Mouse (Mus musculus) left cerebral cortex, adult 8-10 months (tissue): ENCODE results near the gene Casz1. TPM values are rescaled to one million over a fixed set of nuclear protein-coding genes. Genes with fewer than 3 reads are reported as not detected.

Source experiments
- total RNA-seq, 4 experiments: library from RNA; stranded (reverse); gene quantifications; 2 replicates each; pipeline ENCODE4 v1.2.4; 2022

Casz1 gene
- total RNA-seq, 4 experiments from 2014 or later = 1.2 to 2.4 (median 1.7) TPM

Other genes with a start within 250 kb of the Casz1 start
- gene Exosc10, start 246.0 kb upstream of the Casz1 start, total RNA-seq = 10 to 100 TPM; 47.1 to 49.6 (median 48.2) TPM
- 10 to 100 TPM; 76.3 to 81.3 (median 77.7) TPM for gene Srm, start 212.9 kb upstream of the Casz1 start, total RNA-seq
- 1 to 10 TPM; 1.9 to 4.2 (median 2.7) TPM for gene Masp2, start 201.9 kb upstream of the Casz1 start, total RNA-seq
- 100 to 1,000 TPM; 182 to 208 (median 193) TPM for gene Tardbp, start 177.4 kb upstream of the Casz1 start, total RNA-seq
- under 1 TPM in 2 of 4 experiments, not detected in 2; 0.23 to 0.44 TPM for gene Gm572, start 161.1 kb upstream of the Casz1 start, total RNA-seq